Mouse (Mus musculus) embryonic facial prominence, embryonic 12.5 days (tissue): ENCODE measurements at regions not wholly inside any gene's neighbourhood (a gene's known extent, or its start where the extent isn't known, plus 50 kb on each side); places are given as distances from the start of the nearest gene placed in this dataset.
"Not testable (repeated sequence)": the region's sequence is repeated elsewhere in the genome, so short reads cannot be mapped to it uniquely, and the experiment has no call there.

ENCODE experiments used
- ATAC-seq: fragments of 200-750 bp; cut with Nextera tagmentation; 2 replicates; pipeline ENCODE4 v1.8.0; 2017; ENCODE audit not compliant: insufficient number of reproducible peaks, insufficient read depth, low FRiP score, low TSS enrichment
- H3K27ac ChIP-seq: fragments of 300-500 bp; sonication (generic); 2 replicates; pipeline ENCODE4 v1.5.1; 2016; ENCODE audit warnings: mild to moderate bottlenecking
- H3K27me3 ChIP-seq: fragments of 300-500 bp; sonication (generic); 2 replicates; pipeline ENCODE4 v1.6.1; 2016; ENCODE audit warnings: mild to moderate bottlenecking, moderate library complexity
- H3K36me3 ChIP-seq: fragments of 300-500 bp; sonication (generic); 2 replicates; pipeline ENCODE4 v1.6.1; 2016; ENCODE audit warnings: mild to moderate bottlenecking
- H3K4me1 ChIP-seq: fragments of 300-500 bp; sonication (generic); 2 replicates; pipeline ENCODE4 v1.6.1; 2016
- H3K4me2 ChIP-seq: fragments of 300-500 bp; sonication (generic); replicated peaks from 2 replicates; pipeline ENCODE4 v1.6.1; 2016; ENCODE audit warnings: mild to moderate bottlenecking, moderate library complexity
- H3K4me3 ChIP-seq: fragments of 300-500 bp; sonication (generic); 2 replicates; pipeline ENCODE4 v1.5.1; 2016; ENCODE audit warnings: mild to moderate bottlenecking
- H3K9ac ChIP-seq: fragments of 300-500 bp; sonication (generic); 2 replicates; pipeline ENCODE4 v1.6.1; 2016; ENCODE audit warnings: mild to moderate bottlenecking, moderate library complexity
- H3K9me3 ChIP-seq: fragments of 300-500 bp; sonication (generic); 2 replicates; pipeline ENCODE4 v1.6.1; 2016; ENCODE audit warnings: mild to moderate bottlenecking, moderate library complexity
- WGBS: fragments of 180-500 bp; shearing (Covaris S2); methylation state at CpG from one replicate; pipeline ENCODE4 v1.1.7; 2016; 5-methylcytosine and 5-hydroxymethylcytosine counted together

- no peaks in the 10 kb centered on the region for H3K9me3 ChIP-seq
- WGBS = 65% methylated on average over 3 of the region's 3 CpGs
- no peak overlapping the region for H3K4me3 ChIP-seq
- no peak overlapping the region for H3K4me2 ChIP-seq
- H3K27ac ChIP-seq = no peak overlapping the region
- no peak for ATAC-seq
- no peaks in the 10 kb centered on the region for H3K27me3 ChIP-seq
- H3K4me1 ChIP-seq = no peaks in the 10 kb centered on the region
- H3K9ac ChIP-seq = no peak overlapping the region
- no peaks in the 10 kb centered on the region for H3K36me3 ChIP-seq
These were observed 334.9 kb upstream of the Api5 start for GRCm38 (mm10) chr2:94772801-94773200.

- no peaks in the 10 kb centered on the region for H3K27me3 ChIP-seq
- H3K4me2 ChIP-seq = no peak overlapping the region
- WGBS = 63% methylated on average over 4 of the region's 4 CpGs
- H3K9me3 ChIP-seq = no peaks in the 10 kb centered on the region
- no peaks in the 10 kb centered on the region for H3K36me3 ChIP-seq
- H3K9ac ChIP-seq = no peak overlapping the region
- no peaks in the 10 kb centered on the region for H3K4me1 ChIP-seq
- H3K4me3 ChIP-seq = no peak overlapping the region
- no peak for ATAC-seq
- H3K27ac ChIP-seq = no peak overlapping the region
These were observed 334.3 kb upstream of the Api5 start for GRCm38 (mm10) chr2:94772268-94772667.

- ATAC-seq = no peak
- no peaks in the 10 kb centered on the region for H3K36me3 ChIP-seq
- 92% methylated on average over 2 of the region's 2 CpGs for WGBS
These were observed 328.6 kb upstream of the Api5 start for GRCm38 (mm10) chr2:94766524-94766923.

GRCm38 (mm10) chr2:94764852-94765435 is 327.0 kb upstream of the Api5 start:
- no peak overlapping the region for H3K4me3 ChIP-seq
- no peak for ATAC-seq
- 0 out of 2 replicates have a peak overlapping the region, but pooled peaks have one; percentile 7 for H3K4me2 ChIP-seq
- H3K36me3 ChIP-seq = no peaks in the 10 kb centered on the region
- no peaks in the 10 kb centered on the region for H3K9me3 ChIP-seq
- H3K27me3 ChIP-seq = no peaks in the 10 kb centered on the region
- no peak overlapping the region for H3K27ac ChIP-seq
- 13% methylated on average over 8 of the region's 8 CpGs for WGBS
- no peak overlapping the region for H3K9ac ChIP-seq
- H3K4me1 ChIP-seq = peaks cover 5% of the 10 kb centered on the region; the same call in 1 of the 2 replicates

More at GRCm38 (mm10) chr2:94766524-94766923, 328.6 kb upstream of the Api5 start:
- H3K4me3 ChIP-seq = no peak overlapping the region
- no peak overlapping the region for H3K4me2 ChIP-seq
- H3K27me3 ChIP-seq = no peaks in the 10 kb centered on the region
- H3K9me3 ChIP-seq = no peaks in the 10 kb centered on the region
- H3K27ac ChIP-seq = no peak overlapping the region
- no peak overlapping the region for H3K9ac ChIP-seq
- peaks cover 5% of the 10 kb centered on the region; the same call in 1 of the 2 replicates for H3K4me1 ChIP-seq

GRCm38 (mm10) chr2:94764451-94764850 is 326.5 kb upstream of the Api5 start:
- Histone ChIP-seq H3K27me3 (no peaks in the 10 kb centered on the region), H3K27ac (no peak overlapping the region), H3K9me3 (no peaks in the 10 kb centered on the region), H3K9ac (no peak overlapping the region), H3K36me3 (no peaks in the 10 kb centered on the region), H3K4me1 (peaks cover 5% of the 10 kb centered on the region; the same call in 1 of the 2 replicates), H3K4me2 (no peak overlapping the region), H3K4me3 (no peak overlapping the region)
- ATAC-seq = no peak
- WGBS = 14% methylated on average over 3 of the region's 3 CpGs

- H3K36me3 ChIP-seq = no peaks in the 10 kb centered on the region
- no peaks in the 10 kb centered on the region for H3K4me1 ChIP-seq
- H3K27ac ChIP-seq = no peak overlapping the region
- no peak overlapping the region for H3K4me3 ChIP-seq
- ATAC-seq = no peak
- 82% methylated on average over 3 of the region's 3 CpGs for WGBS
- no peak overlapping the region for H3K4me2 ChIP-seq
- H3K9me3 ChIP-seq = no peaks in the 10 kb centered on the region
- no peaks in the 10 kb centered on the region for H3K27me3 ChIP-seq
- no peak overlapping the region for H3K9ac ChIP-seq
These were observed 310.3 kb upstream of the Api5 start for GRCm38 (mm10) chr2:94748161-94748711.

GRCm38 (mm10) chr2:94729791-94730190 is 291.9 kb upstream of the Api5 start:
- ATAC-seq = no peak
- H3K36me3 ChIP-seq = no peaks in the 10 kb centered on the region
- WGBS = 83% methylated on average over 5 of the region's 5 CpGs

GRCm38 (mm10) chr2:94699383-94699782 is 261.4 kb upstream of the Api5 start:
- Histone ChIP-seq H3K4me2 (no peak overlapping the region), H3K27ac (no peak overlapping the region), H3K9ac (no peak overlapping the region), H3K9me3 (no peaks in the 10 kb centered on the region), H3K4me1 (no peaks in the 10 kb centered on the region), H3K4me3 (no peak overlapping the region), H3K27me3 (no peaks in the 10 kb centered on the region), H3K36me3 (no peaks in the 10 kb centered on the region)
- no peak for ATAC-seq
- WGBS = 32% methylated on average over 1 of the region's 1 CpGs

More at GRCm38 (mm10) chr2:94729791-94730190, 291.9 kb upstream of the Api5 start:
- Histone ChIP-seq H3K4me1 (no peaks in the 10 kb centered on the region), H3K9ac (no peak overlapping the region), H3K4me2 (no peak overlapping the region), H3K27ac (no peak overlapping the region), H3K4me3 (no peak overlapping the region), H3K27me3 (no peaks in the 10 kb centered on the region), H3K9me3 (no peaks in the 10 kb centered on the region)

- no peak overlapping the region for H3K4me3 ChIP-seq
- no peak overlapping the region for H3K9ac ChIP-seq
These were observed 257.3 kb upstream of the Api5 start for GRCm38 (mm10) chr2:94695212-94695611.

GRCm38 (mm10) chr2:94690560-94690959 is 252.6 kb upstream of the Api5 start:
- H3K27ac ChIP-seq = no peak overlapping the region
- H3K4me1 ChIP-seq = no peaks in the 10 kb centered on the region
- ATAC-seq = no peak
- H3K9me3 ChIP-seq = no peaks in the 10 kb centered on the region
- no peak overlapping the region for H3K4me2 ChIP-seq
- H3K9ac ChIP-seq = no peak overlapping the region
- no peak overlapping the region for H3K4me3 ChIP-seq
- 64% methylated on average over 4 of the region's 4 CpGs for WGBS
- H3K27me3 ChIP-seq = no peaks in the 10 kb centered on the region
- no peaks in the 10 kb centered on the region for H3K36me3 ChIP-seq

More at GRCm38 (mm10) chr2:94695212-94695611, 257.3 kb upstream of the Api5 start:
- Histone ChIP-seq H3K9me3 (no peaks in the 10 kb centered on the region), H3K27ac (no peak overlapping the region), H3K36me3 (no peaks in the 10 kb centered on the region), H3K27me3 (no peaks in the 10 kb centered on the region), H3K4me1 (no peaks in the 10 kb centered on the region), H3K4me2 (no peak overlapping the region)
- no peak for ATAC-seq
- 84% methylated on average over 3 of the region's 3 CpGs for WGBS

- not testable (repeated sequence) for H3K9ac ChIP-seq, H3K4me1 ChIP-seq, H3K27ac ChIP-seq, H3K36me3 ChIP-seq, H3K9me3 ChIP-seq, H3K27me3 ChIP-seq, H3K4me3 ChIP-seq, H3K4me2 ChIP-seq, ATAC-seq
- WGBS = 94% methylated on average over 3 of the region's 5 CpGs
These were observed 247.7 kb upstream of the Api5 start for GRCm38 (mm10) chr2:94685619-94686018.

GRCm38 (mm10) chr2:94680096-94680765 is 242.3 kb upstream of the Api5 start:
- no peaks in the 10 kb centered on the region for H3K9me3 ChIP-seq
- no peak overlapping the region for H3K4me2 ChIP-seq
- WGBS = 84% methylated on average over 6 of the region's 6 CpGs
- H3K27me3 ChIP-seq = no peaks in the 10 kb centered on the region
- no peak overlapping the region for H3K27ac ChIP-seq
- ATAC-seq = no peak
- H3K36me3 ChIP-seq = no peaks in the 10 kb centered on the region
- H3K9ac ChIP-seq = no peak overlapping the region
- H3K4me1 ChIP-seq = no peaks in the 10 kb centered on the region
- H3K4me3 ChIP-seq = no peak overlapping the region
